Mouse (Mus musculus): ENCODE results near the gene Gm7247. TPM values are rescaled to one million over a fixed set of nuclear protein-coding genes. Genes with fewer than 3 reads are reported as not detected.
"Not testable (repeated sequence)": the region's sequence is repeated elsewhere in the genome, so short reads cannot be mapped to it uniquely, and the experiment has no call there.

Gene Gm7247
- polyA plus RNA-seq, 1 experiment: not detected

DNA sequence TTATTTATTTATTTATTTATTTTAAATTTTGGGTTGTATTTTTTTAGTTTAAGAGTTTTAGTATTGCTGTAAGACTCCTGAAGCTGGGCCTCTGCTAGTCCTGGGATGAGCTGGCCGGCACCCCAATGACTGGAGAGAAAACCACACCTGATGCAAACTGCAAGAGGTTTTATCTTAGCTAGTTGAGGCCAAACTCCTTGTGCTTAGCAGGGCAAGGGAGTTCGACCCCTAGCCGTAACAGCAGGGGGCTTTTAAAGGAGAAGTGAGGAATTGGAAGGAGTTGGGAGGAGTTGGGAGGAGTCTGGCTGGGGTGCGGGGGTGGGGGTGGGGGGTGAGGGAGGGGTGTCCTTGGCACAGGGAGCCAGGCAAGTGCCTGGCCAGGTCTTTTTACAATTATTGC lies 77.4 kb downstream of the Gm7247 start:
- H3K4me1 ChIP-seq (ENCODE audit: control insufficient read depth, insufficient read depth, insufficient read length): no peaks in the 10 kb centered on the region
- WGBS: 92% methylated on average over 4 of the region's 4 CpGs

GRCm38 (mm10) chr14:51451557-51451956 lies 90.0 kb downstream of the Gm7247 start, which contains the start of gene Vmn2r89:
Gene Vmn2r89 (plus strand): TSS chr14:51451857.
- DNase-seq (ENCODE audit: low read depth in 1 of 2, low spot score in 2 of 2); H3K27ac ChIP-seq (ENCODE audit: insufficient read depth, low read length); H3K36me3 ChIP-seq (ENCODE audit: control insufficient read depth, insufficient read depth, low read length); H3K4me1 ChIP-seq (ENCODE audit: control insufficient read depth, insufficient read depth, insufficient read length); H3K4me3 ChIP-seq (ENCODE audit: extremely low read depth, insufficient read depth, insufficient read length); H3K27me3 ChIP-seq (ENCODE audit: control insufficient read depth, insufficient read depth, low read length): not testable (repeated sequence)
- 87% methylated on average over 2 of the region's 2 CpGs for WGBS

More for the DNA sequence above, 77.4 kb downstream of the Gm7247 start:
- H3K4me3 ChIP-seq (ENCODE audit: extremely low read depth, insufficient read depth, insufficient read length): no peak overlapping the region
- H3K27ac ChIP-seq (ENCODE audit: insufficient read depth, low read length): no peak overlapping the region
- H3K27me3 ChIP-seq (ENCODE audit: control insufficient read depth, insufficient read depth, low read length): no peaks in the 10 kb centered on the region; the same call in 1 of the 2 replicates
- no peaks in the 10 kb centered on the region for H3K36me3 ChIP-seq (ENCODE audit: control insufficient read depth, insufficient read depth, low read length)
- no peak for DNase-seq (ENCODE audit: low read depth in 1 of 2, low spot score in 2 of 2)
- TF ChIP-seq POLR2A (IDR thresholded peaks at IDR 0.05; ENCODE audit: low read depth, low read length) (no peak), CTCF (IDR thresholded peaks at IDR 0.05; ENCODE audit: extremely low read depth, insufficient read depth, insufficient read length, insufficient replicate concordance) (no peak)

GRCm38 (mm10) chr14:51480278-51480677 lies 118.7 kb downstream of the Gm7247 start:
- WGBS: 86% methylated on average over 10 of the region's 10 CpGs
- not testable (repeated sequence) for H3K27me3 ChIP-seq (ENCODE audit: control insufficient read depth, insufficient read depth, low read length); H3K4me3 ChIP-seq (ENCODE audit: extremely low read depth, insufficient read depth, insufficient read length); H3K36me3 ChIP-seq (ENCODE audit: control insufficient read depth, insufficient read depth, low read length); DNase-seq (ENCODE audit: low read depth in 1 of 2, low spot score in 2 of 2); H3K4me1 ChIP-seq (ENCODE audit: control insufficient read depth, insufficient read depth, insufficient read length); H3K27ac ChIP-seq (ENCODE audit: insufficient read depth, low read length)

- not testable (repeated sequence) for H3K36me3 ChIP-seq (ENCODE audit: control insufficient read depth, insufficient read depth, low read length); DNase-seq (ENCODE audit: low read depth in 1 of 2, low spot score in 2 of 2); H3K4me1 ChIP-seq (ENCODE audit: control insufficient read depth, insufficient read depth, insufficient read length); H3K27ac ChIP-seq (ENCODE audit: insufficient read depth, low read length); H3K4me3 ChIP-seq (ENCODE audit: extremely low read depth, insufficient read depth, insufficient read length); H3K27me3 ChIP-seq (ENCODE audit: control insufficient read depth, insufficient read depth, low read length)
- 86% methylated on average over 12 of the region's 12 CpGs for WGBS
Measured at GRCm38 (mm10) chr14:51481332-51482015, 119.9 kb downstream of the Gm7247 start.

DNA sequence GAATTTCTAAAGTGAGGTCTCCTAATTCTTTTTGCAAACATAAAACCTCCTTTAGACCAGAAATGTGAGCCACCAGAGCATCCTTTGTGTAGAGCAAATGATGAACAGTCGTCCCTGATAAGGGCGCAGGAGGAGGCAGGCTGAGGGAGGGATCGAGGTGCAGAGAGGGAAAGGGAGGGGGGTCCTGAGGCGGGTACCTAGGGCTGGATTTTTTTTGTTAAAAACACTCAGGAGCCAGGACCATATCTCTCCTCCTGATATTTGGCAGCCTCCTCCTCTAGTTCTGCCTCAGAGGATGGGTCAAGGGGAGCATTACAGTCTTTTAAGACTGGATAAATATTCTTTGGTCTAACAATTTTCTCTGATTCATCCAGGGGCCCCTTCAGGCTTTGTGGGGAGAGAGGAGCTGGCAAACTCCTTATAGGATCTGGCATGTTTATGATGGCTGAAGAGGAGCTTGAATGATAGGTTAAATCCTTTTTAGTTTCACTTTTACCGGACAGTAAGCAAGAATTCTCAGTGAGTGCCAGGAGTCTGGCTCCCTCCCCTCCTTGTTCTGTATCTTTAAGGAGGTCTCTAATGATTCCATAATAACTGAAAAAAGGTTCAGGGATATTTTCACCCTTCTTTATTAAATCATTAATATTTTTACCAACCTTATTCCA lies 120.6 kb downstream of the Gm7247 start:
- H3K4me3 ChIP-seq (ENCODE audit: extremely low read depth, insufficient read depth, insufficient read length): no peak overlapping the region
- no peaks in the 10 kb centered on the region for H3K27me3 ChIP-seq (ENCODE audit: control insufficient read depth, insufficient read depth, low read length)
- H3K4me1 ChIP-seq (ENCODE audit: control insufficient read depth, insufficient read depth, insufficient read length): no peaks in the 10 kb centered on the region
- no peaks in the 10 kb centered on the region for H3K36me3 ChIP-seq (ENCODE audit: control insufficient read depth, insufficient read depth, low read length)
- no peak for DNase-seq (ENCODE audit: low read depth in 1 of 2, low spot score in 2 of 2)
- TF ChIP-seq POLR2A (IDR thresholded peaks at IDR 0.05; ENCODE audit: low read depth, low read length) (no peak), CTCF (IDR thresholded peaks at IDR 0.05; ENCODE audit: extremely low read depth, insufficient read depth, insufficient read length, insufficient replicate concordance) (no peak)
- 86% methylated on average over 5 of the region's 5 CpGs for WGBS
- no peak overlapping the region for H3K27ac ChIP-seq (ENCODE audit: insufficient read depth, low read length)

DNA sequence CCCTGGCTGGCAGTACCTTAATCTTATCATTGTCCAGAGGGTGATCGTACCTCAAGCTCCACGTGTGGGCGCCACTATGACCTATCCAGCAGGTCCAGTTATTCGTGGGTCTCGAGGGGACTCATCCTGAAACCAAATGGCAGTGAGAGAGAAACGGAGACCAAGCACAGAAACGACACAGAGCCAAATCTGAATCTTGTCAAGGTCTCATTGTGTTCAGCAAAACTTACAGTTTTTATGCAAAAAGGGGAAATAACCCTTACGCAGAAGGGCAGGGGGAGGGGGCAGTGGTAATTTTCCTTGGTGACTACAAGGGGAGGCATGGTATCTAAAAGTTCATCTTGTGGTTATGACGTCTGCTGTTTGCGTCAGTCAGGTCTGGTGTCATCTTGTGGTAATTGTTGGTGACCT lies 121.4 kb downstream of the Gm7247 start:
- DNase-seq (ENCODE audit: low read depth in 1 of 2, low spot score in 2 of 2); H3K4me3 ChIP-seq (ENCODE audit: extremely low read depth, insufficient read depth, insufficient read length): not testable (repeated sequence)
- 74% methylated on average over 10 of the region's 10 CpGs for WGBS

GRCm38 (mm10) chr14:51483671-51484070 lies 122.1 kb downstream of the Gm7247 start:
- no peak for TF ChIP-seq POLR2A (IDR thresholded peaks at IDR 0.05; ENCODE audit: low read depth, low read length)
- TF ChIP-seq CTCF (IDR thresholded peaks at IDR 0.05; ENCODE audit: extremely low read depth, insufficient read depth, insufficient read length, insufficient replicate concordance): no peak
- Histone ChIP-seq H3K4me1 (ENCODE audit: control insufficient read depth, insufficient read depth, insufficient read length) (no peaks in the 10 kb centered on the region), H3K36me3 (ENCODE audit: control insufficient read depth, insufficient read depth, low read length) (no peaks in the 10 kb centered on the region), H3K4me3 (ENCODE audit: extremely low read depth, insufficient read depth, insufficient read length) (no peak overlapping the region), H3K27ac (ENCODE audit: insufficient read depth, low read length) (no peak overlapping the region), H3K27me3 (ENCODE audit: control insufficient read depth, insufficient read depth, low read length) (no peaks in the 10 kb centered on the region)
- DNase-seq (ENCODE audit: low read depth in 1 of 2, low spot score in 2 of 2): no peak
- WGBS: 85% methylated on average over 1 of the region's 1 CpGs

More for the DNA sequence above, 121.4 kb downstream of the Gm7247 start:
- H3K4me1 ChIP-seq (ENCODE audit: control insufficient read depth, insufficient read depth, insufficient read length); H3K36me3 ChIP-seq (ENCODE audit: control insufficient read depth, insufficient read depth, low read length); H3K27me3 ChIP-seq (ENCODE audit: control insufficient read depth, insufficient read depth, low read length); H3K27ac ChIP-seq (ENCODE audit: insufficient read depth, low read length): not testable (repeated sequence)

Data from spleen, adult 2 months (tissue).